Mouse (Mus musculus) lung, adult 2 months (tissue): ENCODE measurements at regions not wholly inside any gene's neighbourhood (a gene's known extent, or its start where the extent isn't known, plus 50 kb on each side); places are given as distances from the start of the nearest gene placed in this dataset.

Source experiments
- DNase-seq: peaks from one replicate; pipeline ENCODE4 v3.0.0; 2022
- H3K4me1 ChIP-seq: fragments of 200-500 bp; 2 replicates; pipeline ENCODE4 v1.6.1; 2011; ENCODE audit warnings: low read length; ENCODE audit not compliant: control insufficient read depth, insufficient read depth
- H3K4me3 ChIP-seq: fragments of 200-500 bp; replicated peaks from 2 replicates; pipeline ENCODE3; 2011; ENCODE audit warnings: low read depth, mild to moderate bottlenecking, control low read depth, low read length; ENCODE audit errors: extremely low read depth
- CTCF ChIP-seq: fragments of 200-500 bp; IDR thresholded peaks from 2 replicates; pipeline ENCODE4 v1.5.1; 2011; ENCODE audit warnings: mild to moderate bottlenecking, low read length, control low read depth; ENCODE audit not compliant: insufficient read depth
- POLR2A ChIP-seq: fragments of 200-500 bp; IDR thresholded peaks from 2 replicates; pipeline ENCODE4 v1.6.1; 2011; ENCODE audit warnings: low read depth, mild to moderate bottlenecking, control low read depth, low read length, borderline replicate concordance; ENCODE audit errors: extremely low read depth
- WGBS: fragments of 180-500 bp; shearing (Covaris S2); methylation state at CpG from one replicate; pipeline ENCODE4 v1.1.7; 2018; 5-methylcytosine and 5-hydroxymethylcytosine counted together

DNA sequence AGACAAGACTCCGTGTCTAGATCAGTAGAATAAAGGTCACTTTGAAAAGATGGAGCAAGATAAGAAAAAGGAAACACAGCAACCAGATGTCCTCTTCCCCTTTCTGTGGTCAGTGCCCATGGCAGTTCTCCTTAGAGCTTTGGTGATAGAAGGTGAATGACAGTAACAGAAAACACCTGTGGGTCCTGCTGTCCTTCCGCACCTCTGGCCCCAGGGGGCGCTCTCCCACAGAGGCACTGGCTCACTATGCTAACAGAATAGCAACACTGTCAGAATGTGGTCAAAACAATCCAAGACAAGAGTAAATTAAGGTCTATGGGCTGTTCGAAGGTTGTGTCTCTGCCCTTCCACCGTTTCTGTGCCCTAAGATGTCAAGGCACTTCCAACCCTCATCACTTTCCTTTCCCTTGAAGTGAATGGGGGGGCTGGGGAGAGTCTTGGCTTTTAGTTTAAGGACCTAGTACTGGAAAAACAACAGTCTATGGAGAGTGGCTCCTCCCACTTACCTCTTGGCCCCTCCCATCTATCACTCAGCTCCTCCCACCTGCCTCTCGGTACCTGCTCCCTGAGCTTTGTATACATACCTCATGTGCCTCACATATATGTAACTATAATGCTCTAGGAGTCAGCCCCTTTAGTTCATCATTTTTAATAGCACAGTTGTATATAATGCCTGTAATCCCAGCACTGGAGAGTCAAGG, 86.2 kb upstream of the Tank start:
- TF ChIP-seq CTCF, result peak; percentile 82
- TF ChIP-seq POLR2A, result no peak
- 55% methylated on average over 6 of the region's 6 CpGs for WGBS
- Histone ChIP-seq H3K4me1 (no peaks in the 10 kb centered on the region; the same call in 1 of the 2 replicates), H3K4me3 (no peak overlapping the region)
- peak; percentile 40 for DNase-seq

- WGBS, result 75% methylated on average over 10 of the region's 10 CpGs
Observed at GRCm38 (mm10) chr2:61490436-61491109, 87.8 kb upstream of the Tank start.

GRCm38 (mm10) chr2:61489762-61490161, 88.6 kb upstream of the Tank start:
- WGBS, result 85% methylated on average over 10 of the region's 10 CpGs
- no peaks in the 10 kb centered on the region; the same call in 1 of the 2 replicates for H3K4me1 ChIP-seq
- H3K4me3 ChIP-seq, result no peak overlapping the region
- no peak for DNase-seq
- TF ChIP-seq POLR2A (no peak), CTCF (no peak)

More at GRCm38 (mm10) chr2:61490436-61491109, 87.8 kb upstream of the Tank start:
- H3K4me3 ChIP-seq, result no peak overlapping the region
- H3K4me1 ChIP-seq, result no peaks in the 10 kb centered on the region; the same call in 1 of the 2 replicates
- TF ChIP-seq POLR2A, result no peak
- TF ChIP-seq CTCF, result peak; percentile 29; the same call in 1 of the 2 replicates
- DNase-seq, result no peak

DNA sequence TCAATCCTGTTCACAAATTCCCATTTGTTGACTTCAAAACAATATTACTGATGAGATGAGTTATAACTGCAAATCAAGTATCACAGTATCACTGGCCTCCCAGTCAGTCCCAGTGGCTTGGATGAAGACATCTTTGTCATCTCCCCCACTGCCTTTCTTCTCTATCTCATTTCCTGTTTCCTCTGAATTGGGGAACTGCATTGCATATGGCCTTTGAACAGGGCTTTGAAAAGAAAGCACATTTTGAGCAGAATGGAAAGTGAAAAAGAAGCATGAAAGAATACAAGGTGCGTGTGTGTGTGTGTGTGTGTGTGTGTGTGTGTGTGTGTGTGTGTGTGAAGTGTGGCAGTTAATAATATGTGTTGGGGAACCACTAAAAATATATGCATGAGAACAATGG, 94.6 kb upstream of the Tank start:
- TF ChIP-seq CTCF (no peak), POLR2A (no peak)
- 79% methylated on average over 1 of the region's 1 CpGs for WGBS
- no peak overlapping the region for H3K4me3 ChIP-seq

GRCm38 (mm10) chr2:61476648-61477047, 101.7 kb upstream of the Tank start:
- DNase-seq, result no peak
- H3K4me1 ChIP-seq, result no peaks in the 10 kb centered on the region
- 67% methylated on average over 4 of the region's 4 CpGs for WGBS
- TF ChIP-seq POLR2A, result no peak
- no peak for TF ChIP-seq CTCF
- no peak overlapping the region for H3K4me3 ChIP-seq

More for the DNA sequence above, 94.6 kb upstream of the Tank start:
- H3K4me1 ChIP-seq, result no peaks in the 10 kb centered on the region
- DNase-seq, result no peak

DNA sequence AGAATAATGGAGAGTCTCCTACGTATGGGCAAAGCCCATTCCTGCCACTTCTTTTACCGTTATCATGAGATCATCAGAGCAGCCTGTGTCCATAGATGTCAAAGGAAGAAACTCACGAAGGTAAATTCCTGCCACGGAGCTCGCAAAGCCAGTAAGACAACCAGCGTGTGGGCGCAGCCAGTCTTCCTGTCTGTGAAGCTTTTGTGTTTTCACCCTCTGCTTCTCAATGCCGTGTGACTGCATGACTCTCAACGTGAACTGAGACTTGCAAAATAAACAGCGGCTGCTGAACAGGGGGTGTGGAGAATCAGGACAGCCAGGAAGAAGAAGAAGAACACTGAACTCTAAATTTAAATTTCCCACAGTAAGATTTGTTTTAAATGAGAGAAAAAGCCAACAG, 103.8 kb upstream of the Tank start:
- 41% methylated on average over 10 of the region's 10 CpGs for WGBS
- H3K4me3 ChIP-seq, result no peak overlapping the region
- no peaks in the 10 kb centered on the region for H3K4me1 ChIP-seq
- TF ChIP-seq CTCF, result no peak
- TF ChIP-seq POLR2A, result no peak
- no peak for DNase-seq

DNA sequence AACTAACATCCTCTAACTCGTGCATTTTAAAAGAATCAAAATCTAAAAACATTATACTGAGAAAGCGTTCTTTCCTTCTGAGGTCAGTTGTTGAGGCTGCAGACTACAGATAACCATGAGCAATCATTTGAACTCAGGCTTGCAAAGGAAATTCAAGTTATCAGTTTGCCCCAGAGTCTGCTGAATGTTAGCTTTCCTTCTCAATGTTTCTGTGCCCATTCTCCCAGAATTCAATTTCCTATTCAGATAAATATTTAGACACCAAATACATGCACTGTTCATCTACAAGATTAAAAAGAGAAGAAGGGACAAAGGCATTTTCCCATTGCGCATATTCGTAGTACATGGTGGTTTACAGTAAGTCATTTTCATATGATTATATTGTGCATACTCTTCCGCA, 107.9 kb upstream of the Tank start:
- no peaks in the 10 kb centered on the region for H3K4me1 ChIP-seq
- no peak for TF ChIP-seq CTCF
- no peak for TF ChIP-seq POLR2A
- 85% methylated on average over 5 of the region's 5 CpGs for WGBS
- H3K4me3 ChIP-seq, result no peak overlapping the region
- DNase-seq, result no peak

GRCm38 (mm10) chr2:61470064-61470463, 108.3 kb upstream of the Tank start:
- TF ChIP-seq CTCF (no peak), POLR2A (no peak)
- Histone ChIP-seq H3K4me3 (no peak overlapping the region), H3K4me1 (no peaks in the 10 kb centered on the region)
- no peak for DNase-seq

DNA sequence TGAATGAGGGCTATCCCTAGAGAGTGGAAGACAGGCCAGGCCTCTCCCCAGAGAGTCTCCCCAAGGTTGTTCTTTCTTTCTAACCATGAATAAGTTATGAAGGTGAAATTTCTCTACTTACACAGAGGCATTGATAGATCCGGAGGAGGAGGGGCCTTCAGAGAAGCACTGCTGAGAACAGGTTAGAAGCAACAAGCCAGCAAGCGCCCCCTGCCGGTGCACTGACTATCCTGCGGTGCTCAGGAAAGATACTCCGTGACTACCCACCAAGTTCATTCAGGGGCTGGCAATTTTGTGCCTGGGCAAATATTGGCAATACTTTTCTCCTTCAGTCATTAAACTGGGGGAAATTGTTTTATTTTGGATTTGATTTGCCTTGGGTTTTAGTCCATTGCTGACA, 122.5 kb upstream of the Tank start:
- TF ChIP-seq CTCF, result peak; percentile 63
- TF ChIP-seq POLR2A, result no peak
- peak; percentile 54 for DNase-seq
- 26% methylated on average over 5 of the region's 5 CpGs for WGBS
- no peak overlapping the region for H3K4me3 ChIP-seq
- H3K4me1 ChIP-seq, result peaks cover 6% of the 10 kb centered on the region; the same call in 1 of the 2 replicates

- TF ChIP-seq CTCF (no peak), POLR2A (no peak)
- WGBS, result 29% methylated on average over 9 of the region's 9 CpGs
- Histone ChIP-seq H3K4me1 (peaks cover 6% of the 10 kb centered on the region; the same call in 1 of the 2 replicates), H3K4me3 (no peak overlapping the region)
- DNase-seq, result no peak
Observed at GRCm38 (mm10) chr2:61454729-61455128, 123.7 kb upstream of the Tank start.
